Mouse (Mus musculus) intestine, postnatal 0 days (tissue): ENCODE results near the gene Stard5. TPM values are rescaled to one million over a fixed set of nuclear protein-coding genes. Genes with fewer than 3 reads are reported as not detected.

Source experiments
- ATAC-seq: fragments of 200-750 bp; cut with Nextera tagmentation; 2 replicates; pipeline ENCODE4 v1.8.0; 2017; ENCODE audit warnings: mild to moderate bottlenecking, moderate TSS enrichment, moderate library complexity
- H3K27ac ChIP-seq: fragments of 300-500 bp; sonication (generic); 2 replicates; pipeline ENCODE4 v1.5.1; 2014; ENCODE audit warnings: mild to moderate bottlenecking, low read depth, low read length, moderate library complexity
- H3K27me3 ChIP-seq: fragments of 300-500 bp; sonication (generic); replicated peaks from 2 replicates; pipeline ENCODE4 v1.6.1; 2014; ENCODE audit warnings: low read length, mixed read lengths; ENCODE audit not compliant: control insufficient read depth, insufficient read depth
- H3K36me3 ChIP-seq: fragments of 300-500 bp; sonication (generic); 2 replicates; pipeline ENCODE4 v1.6.1; 2014; ENCODE audit warnings: mild to moderate bottlenecking, moderate library complexity; ENCODE audit not compliant: control insufficient read depth, insufficient read depth
- H3K4me1 ChIP-seq: fragments of 300-500 bp; sonication (generic); replicated peaks from 2 replicates; pipeline ENCODE4 v1.6.1; 2014; ENCODE audit warnings: antibody characterized with exemption, low read length, mixed read lengths; ENCODE audit not compliant: control insufficient read depth, insufficient read depth
- H3K4me2 ChIP-seq: fragments of 300-500 bp; sonication (generic); replicated peaks from 2 replicates; pipeline ENCODE4 v1.6.1; 2014; ENCODE audit warnings: low read depth, mild to moderate bottlenecking, moderate library complexity
- H3K4me3 ChIP-seq: fragments of 300-500 bp; sonication (generic); 2 replicates; pipeline ENCODE4 v1.5.1; 2014; ENCODE audit warnings: low read depth, low read length
- H3K9ac ChIP-seq: fragments of 300-500 bp; sonication (generic); 2 replicates; pipeline ENCODE4 v1.6.1; 2014; ENCODE audit warnings: mild to moderate bottlenecking, low read depth, low read length
- H3K9me3 ChIP-seq: fragments of 300-500 bp; sonication (generic); 2 replicates; pipeline ENCODE4 v1.6.1; 2016; ENCODE audit warnings: mixed run types; ENCODE audit not compliant: control insufficient read depth
- CTCF ChIP-seq: sonication (generic); IDR thresholded peaks from 2 replicates; pipeline ENCODE4 v1.5.1; 2016; ENCODE audit warnings: low read depth, mild to moderate bottlenecking, control low read depth, antibody characterized with exemption, moderate library complexity
- WGBS: fragments of 180-500 bp; shearing (Covaris S2); extraction: QIAGEN DNeasy Blood & Tissue Kit; methylation state at CpG from one replicate; pipeline ENCODE4 v1.1.7; 2014; 5-methylcytosine and 5-hydroxymethylcytosine counted together
- polyA plus RNA-seq: library from polyadenylated mRNA; unstranded; fragments of >200 nt; fragmentation: Nextera tagmentation; extraction: Ambion mirVana; gene quantifications from 2 replicates; pipeline ENCODE4 v1.2.1, GENCODE M21; 2015

Gene Stard5
- polyA plus RNA-seq, 1 experiment from 2014 or later = 67.6 TPM

DNA sequence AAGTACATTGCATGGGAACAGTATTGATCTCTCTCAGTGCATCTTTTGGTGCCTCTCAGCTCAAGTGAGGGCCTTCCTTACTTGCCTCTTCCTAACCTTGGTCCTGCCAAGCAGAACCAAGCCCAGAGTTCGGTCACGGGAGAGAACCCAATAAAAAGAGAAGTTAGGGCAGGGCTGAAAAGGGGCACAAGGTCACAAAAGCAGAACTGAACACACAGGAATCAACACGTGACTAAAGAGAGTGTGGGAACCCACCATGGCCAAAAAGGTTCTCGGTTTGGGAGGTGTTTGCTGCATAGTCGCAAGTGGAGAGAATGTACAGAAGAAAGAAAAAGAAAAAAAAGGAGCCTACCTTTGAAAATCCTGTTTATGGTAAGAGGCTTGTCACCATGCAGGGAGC is 13.7 kb downstream of the Stard5 start:
- Histone ChIP-seq H3K9ac (no peak overlapping the region), H3K36me3 (peaks cover 28% of the 10 kb centered on the region), H3K4me1 (0 out of 2 replicates have a peak, but pooled peaks cover 2% of the 10 kb centered on the region), H3K9me3 (no peaks in the 10 kb centered on the region), H3K4me2 (no peak overlapping the region), H3K27me3 (no peaks in the 10 kb centered on the region), H3K4me3 (no peak overlapping the region), H3K27ac (no peak overlapping the region)
- WGBS = 71% methylated on average over 5 of the region's 5 CpGs
- TF ChIP-seq CTCF = no peak
- no peak for ATAC-seq

DNA sequence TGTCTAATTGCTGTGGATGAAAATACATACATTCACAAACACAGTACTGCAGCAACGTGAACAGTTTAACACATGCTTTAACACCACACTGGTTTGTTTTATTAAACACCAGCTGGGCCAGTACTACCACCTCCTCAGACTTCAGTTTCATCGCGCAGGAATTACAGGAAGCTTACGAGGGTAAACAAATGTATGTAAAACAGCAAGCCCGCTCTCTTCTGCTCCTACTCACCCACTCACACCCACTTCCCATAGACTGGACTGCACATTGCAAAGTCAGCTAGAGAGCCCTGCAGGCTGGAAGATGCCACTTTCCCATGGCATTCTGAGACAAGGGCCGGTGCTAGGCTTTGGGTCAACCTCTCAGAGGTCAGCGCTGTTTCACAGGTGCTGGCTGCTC is 17.0 kb downstream of the Stard5 start:
- H3K9ac ChIP-seq = no peak overlapping the region
- H3K27ac ChIP-seq = no peak overlapping the region; the same call in 1 of the 2 replicates
- no peak for TF ChIP-seq CTCF
- H3K36me3 ChIP-seq = peaks cover 2% of the 10 kb centered on the region; the same call in 1 of the 2 replicates
- WGBS = 51% methylated on average over 7 of the region's 7 CpGs
- ATAC-seq = no peak
- H3K27me3 ChIP-seq = no peaks in the 10 kb centered on the region
- no peak overlapping the region for H3K4me2 ChIP-seq
- H3K4me3 ChIP-seq = no peak overlapping the region
- 0 out of 2 replicates have a peak, but pooled peaks cover 6% of the 10 kb centered on the region for H3K4me1 ChIP-seq
- no peaks in the 10 kb centered on the region for H3K9me3 ChIP-seq

GRCm38 (mm10) chr7:83650638-83651037 is 18.9 kb downstream of the Stard5 start:
- Histone ChIP-seq H3K36me3 (no peaks in the 10 kb centered on the region; the same call in 1 of the 2 replicates), H3K9ac (no peak overlapping the region), H3K4me3 (no peak overlapping the region), H3K27ac (no peak overlapping the region), H3K4me1 (0 out of 2 replicates have a peak, but pooled peaks cover 6% of the 10 kb centered on the region), H3K4me2 (no peak overlapping the region), H3K9me3 (no peaks in the 10 kb centered on the region), H3K27me3 (no peaks in the 10 kb centered on the region)
- ATAC-seq = no peak
- TF ChIP-seq CTCF = no peak
- 76% methylated on average over 5 of the region's 5 CpGs for WGBS

- H3K4me2 ChIP-seq = no peak overlapping the region
- WGBS = 86% methylated on average over 5 of the region's 5 CpGs
- no peaks in the 10 kb centered on the region for H3K9me3 ChIP-seq
- H3K4me1 ChIP-seq = 0 out of 2 replicates have a peak, but pooled peaks cover 6% of the 10 kb centered on the region
- no peak overlapping the region for H3K27ac ChIP-seq
- no peak for ATAC-seq
- no peaks in the 10 kb centered on the region for H3K36me3 ChIP-seq
- 0 out of 2 replicates have a peak, but pooled peaks have one; percentile 11 for TF ChIP-seq CTCF
- H3K27me3 ChIP-seq = no peaks in the 10 kb centered on the region
- no peak overlapping the region for H3K4me3 ChIP-seq
- H3K9ac ChIP-seq = no peak overlapping the region
Measured at GRCm38 (mm10) chr7:83652498-83652897, 20.7 kb downstream of the Stard5 start.

DNA sequence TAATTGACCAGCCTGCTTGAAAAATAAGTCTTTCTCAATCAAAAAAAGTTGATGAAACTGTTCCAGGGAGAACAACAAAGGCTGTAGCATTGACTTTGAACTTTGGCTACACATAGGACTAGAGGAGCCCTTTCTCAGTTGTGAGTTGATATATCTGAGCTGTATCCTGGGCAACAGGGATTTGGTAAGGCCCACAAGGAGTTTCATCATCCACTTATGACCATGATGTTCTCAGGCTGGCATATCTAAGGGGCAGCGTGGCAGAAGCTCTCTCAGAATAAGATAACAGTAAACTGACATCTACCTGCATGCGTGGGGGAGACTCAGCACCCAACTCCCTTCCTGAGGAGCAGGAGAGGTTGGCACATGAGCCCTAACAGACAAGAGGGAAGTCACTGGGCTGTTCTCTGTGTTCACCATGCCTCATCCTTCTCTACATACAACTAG is 21.9 kb downstream of the Stard5 start:
- Histone ChIP-seq H3K36me3 (no peaks in the 10 kb centered on the region), H3K4me3 (no peak overlapping the region), H3K4me2 (peak overlapping the region; percentile 4; the same call in 1 of the 2 replicates), H3K27ac (peak overlapping the region; percentile 82; the same call in 1 of the 2 replicates), H3K9ac (no peak overlapping the region; the same call in 1 of the 2 replicates), H3K4me1 (peaks cover 8% of the 10 kb centered on the region), H3K9me3 (no peaks in the 10 kb centered on the region), H3K27me3 (no peaks in the 10 kb centered on the region)
- 44% methylated on average over 2 of the region's 2 CpGs for whole genome bisulfite sequencing
- no peak for TF ChIP-seq CTCF
- peak; percentile 84 for ATAC-seq

DNA sequence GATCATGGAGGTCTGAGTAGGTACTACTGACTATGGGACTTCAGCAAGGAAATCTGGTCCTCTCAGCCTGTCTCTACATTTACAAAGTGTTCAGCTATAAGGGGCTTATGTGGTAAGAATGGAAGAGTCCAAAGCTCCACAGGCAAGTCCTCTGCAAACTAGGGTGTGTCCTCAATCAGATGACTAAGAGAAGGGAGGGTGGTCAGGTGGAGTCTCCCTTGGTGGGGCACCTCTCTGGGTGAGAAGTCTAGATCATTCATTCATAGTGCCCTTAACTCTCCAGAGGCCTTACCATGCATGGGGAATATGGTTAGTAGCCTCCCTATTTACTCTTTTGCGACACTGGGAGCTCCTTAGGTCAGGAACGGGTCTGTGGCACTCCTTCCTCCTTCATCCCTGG is 22.4 kb downstream of the Stard5 start:
- Histone ChIP-seq H3K9ac (no peak overlapping the region; the same call in 1 of the 2 replicates), H3K36me3 (no peaks in the 10 kb centered on the region), H3K27me3 (no peaks in the 10 kb centered on the region), H3K4me1 (peaks cover 8% of the 10 kb centered on the region), H3K27ac (peak overlapping the region; percentile 82), H3K4me2 (peak overlapping the region; percentile 4), H3K4me3 (no peak overlapping the region), H3K9me3 (no peaks in the 10 kb centered on the region)
- no peak for TF ChIP-seq CTCF
- ATAC-seq = peak; percentile 82
- WGBS = 36% methylated on average over 2 of the region's 2 CpGs
